Mouse (Mus musculus): ENCODE data around the gene Brsk1. TPM values are rescaled to one million over a fixed set of nuclear protein-coding genes. Genes with fewer than 3 reads are reported as not detected.

The Brsk1 gene
- total RNA-seq, 2 experiments from 2014 or later = 436 to 437 TPM

Other genes with a start within 250 kb of the Brsk1 start
- 10 to 100 TPM; 25.3 to 28.1 TPM for gene Rdh13, start 245.0 kb upstream of the Brsk1 start, total RNA-seq (2021)
- 1 to 10 TPM; 4.7 to 7.9 TPM for gene Eps8l1, start 229.9 kb upstream of the Brsk1 start, total RNA-seq (2021)
- 100 to 1,000 TPM; 154 TPM for gene Ppp1r12c, start 188.9 kb upstream of the Brsk1 start, total RNA-seq (2021)
- gene Tnnt1, start 174.2 kb upstream of the Brsk1 start, total RNA-seq (2021) = 10 to 100 TPM in 1 of 2 experiments, 1 to 10 TPM in 1; 7.6 to 11.7 TPM
- gene Tnni3, start 166.4 kb upstream of the Brsk1 start, total RNA-seq (2021) = 1 to 10 TPM in 1 of 2 experiments, under 1 TPM in 1; 0.88 to 1.3 TPM
- gene Dnaaf3, start 158.2 kb upstream of the Brsk1 start, total RNA-seq (2021) = under 1 TPM; 0.23 to 0.37 TPM
- gene Syt5, start 143.1 kb upstream of the Brsk1 start, total RNA-seq (2021) = 100 to 1,000 TPM; 281 to 299 TPM
- 1 to 10 TPM in 1 of 2 experiments, under 1 TPM in 1; 0.82 to 1.1 TPM for gene Ptprh, start 86.6 kb upstream of the Brsk1 start, total RNA-seq (2021)
- gene Tmem86b, start 59.2 kb upstream of the Brsk1 start, total RNA-seq (2021) = 10 to 100 TPM; 13.9 to 16.7 TPM
- 100 to 1,000 TPM; 129 to 135 TPM for gene Ppp6r1, start 31.6 kb upstream of the Brsk1 start, total RNA-seq (2021)
- gene Hspbp1, start 5.5 kb upstream of the Brsk1 start, total RNA-seq (2021) = 100 to 1,000 TPM; 100 to 105 TPM
- gene Tmem150b, start 34.6 kb downstream of the Brsk1 start, total RNA-seq (2021) = not detected
- 10 to 100 TPM; 19.0 to 25.2 TPM for gene Kmt5c, start 49.5 kb downstream of the Brsk1 start, total RNA-seq (2021)
- 1 to 10 TPM; 5.0 to 8.8 TPM for gene Cox6b2, start 62.5 kb downstream of the Brsk1 start, total RNA-seq (2021)
- gene Fam71e2, start 80.7 kb downstream of the Brsk1 start, total RNA-seq (2021) = not detected
- gene Il11, start 92.3 kb downstream of the Brsk1 start, total RNA-seq (2021) = under 1 TPM; 0.28 to 0.30 TPM
- gene Tmem190, start 92.3 kb downstream of the Brsk1 start, total RNA-seq (2021) = not detected
- 1 to 10 TPM; 2.0 to 3.1 TPM for gene Tmem238, start 99.1 kb downstream of the Brsk1 start, total RNA-seq (2021)
- 100 to 1,000 TPM; 439 to 453 TPM for gene Rpl28, start 102.3 kb downstream of the Brsk1 start, total RNA-seq (2021)
- 100 to 1,000 TPM; 101 to 108 TPM for gene Ube2s, start 122.0 kb downstream of the Brsk1 start, total RNA-seq (2021)
- gene Shisa7, start 154.1 kb downstream of the Brsk1 start, total RNA-seq (2021) = 100 to 1,000 TPM; 102 to 115 TPM
- 1 to 10 TPM; 4.5 to 5.9 TPM for gene Isoc2b, start 179.7 kb downstream of the Brsk1 start, total RNA-seq (2021)
- gene Isoc2a, start 186.5 kb downstream of the Brsk1 start, total RNA-seq (2021) = 10 to 100 TPM; 14.2 to 14.8 TPM
- gene Gm36210, start 215.9 kb downstream of the Brsk1 start, total RNA-seq (2021) = under 1 TPM in 1 of 2 experiments, not detected in 1; 0.46 TPM
- gene Zfp628, start 224.6 kb downstream of the Brsk1 start, total RNA-seq (2021) = 10 to 100 TPM; 14.7 to 15.9 TPM
- 100 to 1,000 TPM; 104 TPM for gene Nat14, start 231.4 kb downstream of the Brsk1 start, total RNA-seq (2021)
- 1 to 10 TPM; 2.6 to 3.3 TPM for gene Ssc5d, start 235.2 kb downstream of the Brsk1 start, total RNA-seq (2021)